Comparison of ENCODE assay signal across 16 mouse cellular contexts in the genomic region with DNA sequence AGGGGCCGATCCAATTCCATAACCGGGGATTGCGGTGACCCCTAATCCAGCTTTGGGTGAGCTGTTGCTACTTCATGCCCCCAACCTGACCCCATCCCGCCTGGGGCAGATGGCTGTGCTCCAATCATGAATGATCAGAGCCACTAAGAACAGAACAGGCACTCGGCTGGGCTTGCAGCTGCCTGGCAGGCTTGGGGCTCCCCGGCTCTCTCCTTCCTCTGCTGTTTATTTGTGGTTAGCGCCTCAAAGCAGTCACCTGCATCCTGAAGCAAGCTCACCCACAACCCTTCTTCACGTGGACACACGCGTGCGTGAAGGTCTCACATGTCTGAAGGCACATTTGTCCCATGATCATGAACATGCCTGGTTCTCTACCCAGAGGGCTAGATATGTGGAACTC.
DNase-seq lines count a peak whose midpoint lies in the region; ATAC-seq and TF ChIP-seq lines count a peak whose summit lies in the region.
"Had no signal": no experiment of that assay in that cellular context is flagged by ENCODE, and none has a peak within 500 bp of the region (broad histone marks: within the 10 kb centered on the region; RNA-seq: fewer than 3 reads in every experiment).

No protein-coding gene starts in this region.

- no peak overlapping the region for H3K4me3 ChIP-seq in kidney, postnatal 0 days (replicated peaks; ENCODE audit: low read depth, low read length)
- no peak overlapping the region for H3K4me3 ChIP-seq in kidney, embryonic 16.5 days (ENCODE audit: low read length)
- no peak overlapping the region for H3K4me3 ChIP-seq in embryonic facial prominence, embryonic 10.5 days
- no peak overlapping the region for H3K4me3 ChIP-seq in stomach, postnatal 0 days (ENCODE audit: low read depth, low read length)
- H3K4me3 ChIP-seq: embryonic facial prominence, embryonic 12.5 days; heart, embryonic 13.5 days; hindbrain, embryonic 12.5 days; megakaryocyte, embryonic 14.5 days; neural tube, embryonic 13.5 days had no signal

- H3K4me2 ChIP-seq in kidney, postnatal 0 days (ENCODE audit: low read length) = no peak overlapping the region
- no peak overlapping the region for H3K4me2 ChIP-seq in kidney, embryonic 16.5 days (replicated peaks; ENCODE audit: low read depth, low read length)
- no peak overlapping the region for H3K4me2 ChIP-seq in stomach, postnatal 0 days (replicated peaks; ENCODE audit: low read depth)
- H3K4me2 ChIP-seq: embryonic facial prominence, embryonic 12.5 days; heart, embryonic 13.5 days; hindbrain, embryonic 12.5 days; neural tube, embryonic 13.5 days had no signal

- H3K36me3 ChIP-seq in kidney, postnatal 0 days (ENCODE audit: insufficient read depth, low read length) = no peaks in the 10 kb centered on the region
- H3K36me3 ChIP-seq in kidney, embryonic 16.5 days (ENCODE audit: insufficient read depth, low read length) = no peaks in the 10 kb centered on the region
- H3K36me3 ChIP-seq in embryonic facial prominence, embryonic 10.5 days (replicated peaks) = no peaks in the 10 kb centered on the region
- H3K36me3 ChIP-seq in stomach, postnatal 0 days (ENCODE audit: control insufficient read depth, insufficient read depth, low read length) = no peaks in the 10 kb centered on the region
- H3K36me3 ChIP-seq: embryonic facial prominence, embryonic 12.5 days; heart, embryonic 13.5 days; hindbrain, embryonic 12.5 days had no signal

- H3K27ac ChIP-seq in kidney, postnatal 0 days = no peak overlapping the region
- no peak overlapping the region for H3K27ac ChIP-seq in kidney, embryonic 16.5 days (ENCODE audit: low read length)
- peak overlapping the region; percentile 14; the same call in 1 of the 2 replicates for H3K27ac ChIP-seq in embryonic facial prominence, embryonic 10.5 days (replicated peaks)
- H3K27ac ChIP-seq in stomach, postnatal 0 days (replicated peaks) = no peak overlapping the region
- H3K27ac ChIP-seq: embryonic facial prominence, embryonic 12.5 days; heart, embryonic 13.5 days; hindbrain, embryonic 12.5 days; neural tube, embryonic 13.5 days had no signal

- no peaks in the 10 kb centered on the region for H3K9me3 ChIP-seq in kidney, postnatal 0 days (replicated peaks; ENCODE audit: low read length)
- no peaks in the 10 kb centered on the region for H3K9me3 ChIP-seq in kidney, embryonic 16.5 days (ENCODE audit: low read length)
- no peaks in the 10 kb centered on the region for H3K9me3 ChIP-seq in embryonic facial prominence, embryonic 10.5 days
- H3K9me3 ChIP-seq in stomach, postnatal 0 days (ENCODE audit: control insufficient read depth, low read length) = no peaks in the 10 kb centered on the region
- H3K9me3 ChIP-seq: embryonic facial prominence, embryonic 12.5 days; heart, embryonic 13.5 days; hindbrain, embryonic 12.5 days; megakaryocyte, embryonic 14.5 days; neural tube, embryonic 13.5 days had no signal

- DNase-seq in kidney, postnatal 0 days (ENCODE audit: low spot score) = no peak
- peak; percentile 37 for DNase-seq in CD4-positive, CD25-positive, alpha-beta regulatory T cell, adult 2 months (ENCODE audit: low read depth, low spot score)
- DNase-seq in embryonic facial prominence, embryonic 10.5 days (ENCODE audit: low spot score) = no peak
- DNase-seq in thymus, postnatal 10 days (ENCODE audit: low spot score in 2 of 2) = peak; percentile 38 to 43
- no peak for DNase-seq in adrenal gland, adult 8-10 months
- no peak for DNase-seq in stomach, postnatal 0 days (ENCODE audit: low spot score)
- DNase-seq: cerebellum, postnatal 25 days; kidney, adult 8-10 months; lung, adult 2 months had no signal

- H3K9ac ChIP-seq in kidney, postnatal 0 days (ENCODE audit: low read depth, low read length) = no peak overlapping the region
- H3K9ac ChIP-seq in kidney, embryonic 16.5 days (replicated peaks; ENCODE audit: low read length) = no peak overlapping the region
- no peak overlapping the region for H3K9ac ChIP-seq in stomach, postnatal 0 days (ENCODE audit: low read length)
- H3K9ac ChIP-seq: embryonic facial prominence, embryonic 12.5 days; heart, embryonic 13.5 days; hindbrain, embryonic 12.5 days; neural tube, embryonic 13.5 days had no signal

- ATAC-seq in kidney, postnatal 0 days (replicated peaks; ENCODE audit: low FRiP score, low read depth) = 0 out of 2 replicates have a peak, but pooled peaks have one; percentile 13
- ATAC-seq in kidney, embryonic 16.5 days (ENCODE audit: low FRiP score, low TSS enrichment) = no peak
- ATAC-seq in stomach, postnatal 0 days (ENCODE audit: low FRiP score, low TSS enrichment) = no peak
- ATAC-seq: activated CD4-positive, CD25-positive, alpha-beta regulatory T cell, adult 4 months had no signal

- no peaks in the 10 kb centered on the region for H3K4me1 ChIP-seq in kidney, postnatal 0 days (replicated peaks; ENCODE audit: insufficient read depth, low read length)
- H3K4me1 ChIP-seq in kidney, embryonic 16.5 days (ENCODE audit: insufficient read depth, low read length) = peaks cover 8% of the 10 kb centered on the region; the same call in 1 of the 2 replicates
- H3K4me1 ChIP-seq in embryonic facial prominence, embryonic 10.5 days = peaks cover 44% of the 10 kb centered on the region
- no peaks in the 10 kb centered on the region for H3K4me1 ChIP-seq in stomach, postnatal 0 days (replicated peaks; ENCODE audit: control insufficient read depth, insufficient read depth)
- H3K4me1 ChIP-seq: megakaryocyte, embryonic 14.5 days; neural tube, embryonic 13.5 days had no signal

- WGBS in kidney, postnatal 0 days = 78% methylated on average over 11 of the region's 11 CpGs
- WGBS in kidney, embryonic 16.5 days = 76% methylated on average over 11 of the region's 11 CpGs
- 61% methylated on average over 11 of the region's 11 CpGs for WGBS in embryonic facial prominence, embryonic 10.5 days
- WGBS in stomach, postnatal 0 days = 69% methylated on average over 11 of the region's 11 CpGs

- H3K27me3 ChIP-seq in kidney, postnatal 0 days (ENCODE audit: insufficient read depth, low read length) = no peaks in the 10 kb centered on the region
- H3K27me3 ChIP-seq in kidney, embryonic 16.5 days (ENCODE audit: insufficient read depth, low read length) = no peaks in the 10 kb centered on the region
- no peaks in the 10 kb centered on the region for H3K27me3 ChIP-seq in embryonic facial prominence, embryonic 10.5 days (replicated peaks; ENCODE audit: low read depth, poor library complexity, severe bottlenecking)
- no peaks in the 10 kb centered on the region for H3K27me3 ChIP-seq in stomach, postnatal 0 days (ENCODE audit: control insufficient read depth, insufficient read depth, low read length)
- H3K27me3 ChIP-seq: embryonic facial prominence, embryonic 12.5 days; heart, embryonic 13.5 days; hindbrain, embryonic 12.5 days; neural tube, embryonic 13.5 days had no signal

- no peak for TF ChIP-seq CTCF in kidney, postnatal 0 days (IDR thresholded peaks at IDR 0.05; ENCODE audit: low read depth)
- TF ChIP-seq CTCF in stomach, postnatal 0 days (IDR thresholded peaks at IDR 0.05; ENCODE audit: low read depth) = no peak

- no peak for TF ChIP-seq EP300 in stomach, postnatal 0 days (optimal IDR thresholded peaks at IDR 0.05)

Comparison
In these comparisons a context has a peak if more than half of its experiments do, and no peak if none do; other contexts are left out.
1. DNase-seq: peak in CD4-positive, CD25-positive, alpha-beta regulatory T cell, adult 2 months (single experiment) and thymus, postnatal 10 days (2 of 2); none in kidney, postnatal 0 days (single experiment), embryonic facial prominence, embryonic 10.5 days (single experiment), adrenal gland, adult 8-10 months (single experiment) and stomach, postnatal 0 days (single experiment).